Mouse (Mus musculus): Measurements from ENCODE around the gene Bptf. TPM values are rescaled to one million over a fixed set of nuclear protein-coding genes. Genes with fewer than 3 reads are reported as not detected.
A peak's percentile ranks its signal among the peaks of the same experiment; 100 is the strongest.

Bptf gene
- polyA plus RNA-seq, 1 experiment from 2014 or later, result 39.3 TPM

DNA sequence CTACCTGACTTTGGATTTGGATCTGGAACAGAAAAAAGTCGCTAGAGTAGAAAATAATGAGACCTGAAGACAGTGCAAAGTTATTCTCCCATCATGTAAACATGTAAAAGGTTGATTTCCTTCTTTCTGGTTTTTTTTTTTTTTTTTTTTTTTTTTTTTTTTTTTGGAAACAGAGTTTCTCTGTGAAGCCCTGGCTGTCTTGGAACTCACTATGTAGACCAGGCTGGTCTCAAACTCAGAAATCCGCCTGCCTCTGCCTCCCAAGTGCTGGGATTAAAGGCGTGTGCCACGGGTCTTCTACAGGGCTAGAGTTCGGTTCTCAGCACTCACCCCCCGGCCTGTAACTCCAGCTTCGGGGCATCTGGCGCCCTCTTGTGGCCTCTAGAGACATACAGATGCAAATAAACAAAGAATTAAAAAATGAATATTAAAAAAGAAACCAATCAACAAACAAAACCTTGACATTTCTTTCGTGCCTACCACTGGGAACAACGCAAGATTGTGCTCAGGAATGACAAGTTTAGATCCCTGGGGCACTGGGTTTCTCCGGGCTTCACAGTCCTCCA, 117.8 kb downstream of the Bptf start:
- Histone ChIP-seq H3K27me3 (ENCODE audit: control insufficient read depth, insufficient read depth, low read length) (no peaks in the 10 kb centered on the region), H3K9me3 (ENCODE audit: control insufficient read depth, low read length) (no peaks in the 10 kb centered on the region), H3K9ac (ENCODE audit: low read length) (no peak overlapping the region), H3K4me3 (ENCODE audit: low read depth, low read length) (no peak overlapping the region), H3K4me1 (ENCODE audit: control insufficient read depth, insufficient read depth, low read length) (no peaks in the 10 kb centered on the region), H3K27ac (ENCODE audit: low read depth, low read length) (no peak overlapping the region), H3K4me2 (ENCODE audit: low read depth) (no peak overlapping the region), H3K36me3 (ENCODE audit: control insufficient read depth, insufficient read depth, low read length) (no peaks in the 10 kb centered on the region)
- no peak for ATAC-seq (ENCODE audit: insufficient read depth, low FRiP score, low TSS enrichment)
- no peak for DNase-seq (ENCODE audit: low spot score)
- WGBS, result 80% methylated on average over 11 of the region's 11 CpGs

- H3K27ac ChIP-seq (ENCODE audit: low read depth, low read length), result peak overlapping the region; percentile 76
- DNase-seq (ENCODE audit: low spot score) (peak; percentile 98), ATAC-seq (ENCODE audit: insufficient read depth, low FRiP score, low TSS enrichment) (peak; percentile 95)
- no peaks in the 10 kb centered on the region for H3K36me3 ChIP-seq (ENCODE audit: control insufficient read depth, insufficient read depth, low read length)
- peak overlapping the region; percentile 79 for H3K9ac ChIP-seq (ENCODE audit: low read length)
- no peaks in the 10 kb centered on the region for H3K27me3 ChIP-seq (ENCODE audit: control insufficient read depth, insufficient read depth, low read length)
- WGBS, result under 1% methylated on average over 37 of the region's 37 CpGs
- H3K9me3 ChIP-seq (ENCODE audit: control insufficient read depth, low read length), result no peaks in the 10 kb centered on the region
- peak overlapping the region; percentile 55 for H3K4me3 ChIP-seq (ENCODE audit: low read depth, low read length)
- H3K4me1 ChIP-seq (ENCODE audit: control insufficient read depth, insufficient read depth, low read length), result no peaks in the 10 kb centered on the region
- H3K4me2 ChIP-seq (ENCODE audit: low read depth), result peak overlapping the region; percentile 48
These were observed 119.5 kb downstream of the Bptf start for GRCm38 (mm10) chr11:107012324-107013017.

DNA sequence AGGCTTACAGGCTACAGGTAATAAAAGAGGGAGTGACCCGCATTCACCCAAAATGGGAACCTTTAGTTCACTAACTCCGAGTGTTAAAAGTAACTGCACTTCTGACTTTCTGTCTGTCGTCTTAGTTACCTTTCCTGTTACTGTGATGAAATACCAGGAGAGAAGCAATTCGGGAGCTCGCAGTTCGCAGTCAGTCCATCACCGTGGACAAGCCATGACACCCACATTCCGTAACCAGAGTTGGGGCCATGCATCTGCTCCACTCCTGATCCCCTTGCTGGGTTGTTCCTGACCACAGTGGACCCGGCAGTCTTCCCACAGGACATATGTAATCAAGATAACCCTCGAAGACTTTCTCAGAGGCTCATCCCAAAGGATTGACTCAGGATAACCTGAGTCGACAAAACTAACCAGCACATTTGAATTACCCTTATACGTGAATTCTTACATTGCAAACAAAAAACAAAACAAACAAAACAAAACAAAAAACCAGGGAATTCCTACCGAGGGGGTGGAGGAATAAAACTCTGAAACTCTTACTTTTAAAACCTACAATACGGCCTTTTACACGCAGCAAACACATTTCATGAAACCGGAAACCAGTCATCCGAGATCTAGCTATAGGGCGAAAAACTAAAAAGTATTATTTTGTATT, 120.1 kb downstream of the Bptf start:
- Histone ChIP-seq H3K9me3 (ENCODE audit: control insufficient read depth, low read length) (no peaks in the 10 kb centered on the region), H3K9ac (ENCODE audit: low read length) (peak overlapping the region; percentile 79), H3K36me3 (ENCODE audit: control insufficient read depth, insufficient read depth, low read length) (no peaks in the 10 kb centered on the region), H3K4me2 (ENCODE audit: low read depth) (peak overlapping the region; percentile 48), H3K4me3 (ENCODE audit: low read depth, low read length) (peak overlapping the region; percentile 55), H3K4me1 (ENCODE audit: control insufficient read depth, insufficient read depth, low read length) (no peaks in the 10 kb centered on the region), H3K27ac (ENCODE audit: low read depth, low read length) (peak overlapping the region; percentile 76), H3K27me3 (ENCODE audit: control insufficient read depth, insufficient read depth, low read length) (no peaks in the 10 kb centered on the region)
- WGBS, result 35% methylated on average over 18 of the region's 18 CpGs
- ATAC-seq (ENCODE audit: insufficient read depth, low FRiP score, low TSS enrichment) (no peak), DNase-seq (ENCODE audit: low spot score) (no peak)

DNA sequence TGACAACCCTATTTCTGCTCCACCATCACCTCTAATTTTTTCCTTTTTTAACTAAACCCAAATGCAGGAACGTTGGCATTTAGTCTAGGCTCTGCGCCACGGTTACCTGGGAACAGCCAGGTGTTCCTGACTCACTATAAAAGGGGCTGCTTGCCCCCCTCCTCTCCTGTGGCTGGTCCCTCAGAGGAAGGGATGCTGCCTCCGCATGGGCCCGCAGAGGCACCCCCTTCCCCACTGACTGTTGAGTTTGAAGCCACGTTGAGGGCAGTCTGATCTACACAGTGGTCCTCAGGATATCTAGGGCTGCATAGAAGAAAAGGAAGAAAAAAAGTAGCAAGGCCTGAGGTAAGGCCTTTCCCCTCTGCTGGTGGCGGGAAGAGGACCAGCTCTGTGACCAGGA, 120.8 kb downstream of the Bptf start:
- DNase-seq (ENCODE audit: low spot score), result no peak
- Histone ChIP-seq H3K4me2 (ENCODE audit: low read depth) (no peak overlapping the region), H3K4me3 (ENCODE audit: low read depth, low read length) (no peak overlapping the region), H3K9ac (ENCODE audit: low read length) (no peak overlapping the region), H3K27me3 (ENCODE audit: control insufficient read depth, insufficient read depth, low read length) (no peaks in the 10 kb centered on the region), H3K27ac (ENCODE audit: low read depth, low read length) (no peak overlapping the region), H3K9me3 (ENCODE audit: control insufficient read depth, low read length) (no peaks in the 10 kb centered on the region), H3K4me1 (ENCODE audit: control insufficient read depth, insufficient read depth, low read length) (no peaks in the 10 kb centered on the region), H3K36me3 (ENCODE audit: control insufficient read depth, insufficient read depth, low read length) (no peaks in the 10 kb centered on the region)
- WGBS, result 77% methylated on average over 7 of the region's 7 CpGs
- ATAC-seq (ENCODE audit: insufficient read depth, low FRiP score, low TSS enrichment), result no peak

DNA sequence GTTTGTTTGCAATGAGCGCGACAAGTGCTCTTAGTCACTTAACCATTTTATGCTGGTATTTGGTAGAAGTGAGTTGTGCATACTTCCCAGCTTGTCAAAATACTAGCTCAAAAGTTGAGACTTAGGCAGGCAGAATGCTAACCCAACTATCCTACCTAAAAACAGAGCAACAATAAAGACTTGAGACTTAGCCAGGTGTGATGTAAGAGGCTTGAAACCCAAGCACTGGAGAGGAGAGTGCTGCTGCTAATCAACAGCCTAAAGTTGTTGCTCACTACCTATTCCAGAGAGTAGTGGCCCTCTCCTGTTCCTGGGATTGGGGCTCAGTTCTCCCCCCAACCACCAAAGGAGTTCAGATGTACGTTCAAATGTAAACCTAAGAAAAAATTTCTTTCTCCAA, 121.5 kb downstream of the Bptf start:
- no peaks in the 10 kb centered on the region for H3K9me3 ChIP-seq (ENCODE audit: control insufficient read depth, low read length)
- no peak for DNase-seq (ENCODE audit: low spot score)
- no peak overlapping the region for H3K9ac ChIP-seq (ENCODE audit: low read length)
- no peak overlapping the region for H3K4me2 ChIP-seq (ENCODE audit: low read depth)
- no peak overlapping the region for H3K4me3 ChIP-seq (ENCODE audit: low read depth, low read length)
- H3K36me3 ChIP-seq (ENCODE audit: control insufficient read depth, insufficient read depth, low read length), result no peaks in the 10 kb centered on the region
- no peak for ATAC-seq (ENCODE audit: insufficient read depth, low FRiP score, low TSS enrichment)
- no peaks in the 10 kb centered on the region for H3K27me3 ChIP-seq (ENCODE audit: control insufficient read depth, insufficient read depth, low read length)
- WGBS, result 97% methylated on average over 3 of the region's 3 CpGs
- no peaks in the 10 kb centered on the region for H3K4me1 ChIP-seq (ENCODE audit: control insufficient read depth, insufficient read depth, low read length)
- H3K27ac ChIP-seq (ENCODE audit: low read depth, low read length), result no peak overlapping the region

GRCm38 (mm10) chr11:107005538-107005937, 126.4 kb downstream of the Bptf start:
- Histone ChIP-seq H3K4me2 (ENCODE audit: low read depth) (no peak overlapping the region), H3K4me1 (ENCODE audit: control insufficient read depth, insufficient read depth, low read length) (no peaks in the 10 kb centered on the region), H3K9me3 (ENCODE audit: control insufficient read depth, low read length) (no peaks in the 10 kb centered on the region), H3K27me3 (ENCODE audit: control insufficient read depth, insufficient read depth, low read length) (no peaks in the 10 kb centered on the region), H3K36me3 (ENCODE audit: control insufficient read depth, insufficient read depth, low read length) (no peaks in the 10 kb centered on the region), H3K27ac (ENCODE audit: low read depth, low read length) (no peak overlapping the region), H3K4me3 (ENCODE audit: low read depth, low read length) (no peak overlapping the region), H3K9ac (ENCODE audit: low read length) (no peak overlapping the region)
- no peak for DNase-seq (ENCODE audit: low spot score)
- 81% methylated on average over 1 of the region's 1 CpGs for WGBS
- no peak for ATAC-seq (ENCODE audit: insufficient read depth, low FRiP score, low TSS enrichment)

- WGBS, result 40% methylated on average over 7 of the region's 8 CpGs
- ATAC-seq (ENCODE audit: insufficient read depth, low FRiP score, low TSS enrichment) (no peak), DNase-seq (ENCODE audit: low spot score) (peak; percentile 34)
- no peak overlapping the region for H3K4me3 ChIP-seq (ENCODE audit: low read depth, low read length)
- no peaks in the 10 kb centered on the region for H3K27me3 ChIP-seq (ENCODE audit: control insufficient read depth, insufficient read depth, low read length)
- H3K27ac ChIP-seq (ENCODE audit: low read depth, low read length), result no peak overlapping the region
- H3K9ac ChIP-seq (ENCODE audit: low read length), result no peak overlapping the region
- no peak overlapping the region for H3K4me2 ChIP-seq (ENCODE audit: low read depth)
- no peaks in the 10 kb centered on the region for H3K9me3 ChIP-seq (ENCODE audit: control insufficient read depth, low read length)
- H3K4me1 ChIP-seq (ENCODE audit: control insufficient read depth, insufficient read depth, low read length), result peaks cover 4% of the 10 kb centered on the region; the same call in 1 of the 2 replicates
- H3K36me3 ChIP-seq (ENCODE audit: control insufficient read depth, insufficient read depth, low read length), result no peaks in the 10 kb centered on the region
These were observed 129.9 kb downstream of the Bptf start for GRCm38 (mm10) chr11:107001760-107002675.

DNA sequence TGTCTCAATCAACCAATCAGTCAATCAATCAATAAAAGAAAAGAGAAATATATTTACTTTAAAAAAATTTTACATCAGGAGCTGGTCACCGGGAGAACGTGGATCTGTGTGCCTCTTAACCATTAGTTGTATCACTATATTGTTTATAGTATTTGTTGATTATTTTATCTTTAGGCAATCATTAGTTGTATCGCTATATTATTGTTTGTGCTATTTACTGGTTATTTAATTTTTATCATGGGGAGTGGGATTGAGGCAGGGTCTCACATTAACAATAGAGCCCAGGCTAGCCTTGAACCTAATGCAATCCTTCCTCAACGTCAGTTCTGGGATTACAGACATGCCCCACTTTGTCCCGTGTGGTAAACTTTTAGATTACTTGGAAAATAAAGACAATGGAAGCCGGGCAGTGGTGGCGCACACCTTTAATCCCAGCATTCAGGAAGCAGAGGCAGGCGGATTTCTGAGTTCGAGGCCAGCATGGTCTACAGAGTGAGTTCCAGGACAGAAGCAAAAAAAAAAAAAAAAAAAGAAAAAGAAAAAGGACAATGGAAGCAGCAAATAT, 131.9 kb downstream of the Bptf start:
- H3K9ac ChIP-seq (ENCODE audit: low read length), result peak overlapping the region; percentile 56
- H3K4me1 ChIP-seq (ENCODE audit: control insufficient read depth, insufficient read depth, low read length), result peaks cover 9% of the 10 kb centered on the region; the same call in 1 of the 2 replicates
- H3K27me3 ChIP-seq (ENCODE audit: control insufficient read depth, insufficient read depth, low read length), result no peaks in the 10 kb centered on the region
- peaks cover 4% of the 10 kb centered on the region for H3K36me3 ChIP-seq (ENCODE audit: control insufficient read depth, insufficient read depth, low read length)
- 0 out of 2 replicates have a peak overlapping the region, but pooled peaks have one; percentile 36 for H3K27ac ChIP-seq (ENCODE audit: low read depth, low read length)
- WGBS, result 86% methylated on average over 9 of the region's 9 CpGs
- H3K9me3 ChIP-seq (ENCODE audit: control insufficient read depth, low read length), result no peaks in the 10 kb centered on the region
- ATAC-seq (ENCODE audit: insufficient read depth, low FRiP score, low TSS enrichment) (no peak), DNase-seq (ENCODE audit: low spot score) (no peak)
- H3K4me3 ChIP-seq (ENCODE audit: low read depth, low read length), result peak overlapping the region; percentile 25
- H3K4me2 ChIP-seq (ENCODE audit: low read depth), result peak overlapping the region; percentile 51

Data from neural tube, embryonic 11.5 days (tissue).